Mouse (Mus musculus): ENCODE data around the gene Diablo. TPM values are rescaled to one million over a fixed set of nuclear protein-coding genes. Genes with fewer than 3 reads are reported as not detected.

Gene Diablo
- 133 and 137 TPM in 2 replicates for polyA plus RNA-seq (2015; fragmentation: Nextera tagmentation; extraction: Ambion mirVana)

DNA sequence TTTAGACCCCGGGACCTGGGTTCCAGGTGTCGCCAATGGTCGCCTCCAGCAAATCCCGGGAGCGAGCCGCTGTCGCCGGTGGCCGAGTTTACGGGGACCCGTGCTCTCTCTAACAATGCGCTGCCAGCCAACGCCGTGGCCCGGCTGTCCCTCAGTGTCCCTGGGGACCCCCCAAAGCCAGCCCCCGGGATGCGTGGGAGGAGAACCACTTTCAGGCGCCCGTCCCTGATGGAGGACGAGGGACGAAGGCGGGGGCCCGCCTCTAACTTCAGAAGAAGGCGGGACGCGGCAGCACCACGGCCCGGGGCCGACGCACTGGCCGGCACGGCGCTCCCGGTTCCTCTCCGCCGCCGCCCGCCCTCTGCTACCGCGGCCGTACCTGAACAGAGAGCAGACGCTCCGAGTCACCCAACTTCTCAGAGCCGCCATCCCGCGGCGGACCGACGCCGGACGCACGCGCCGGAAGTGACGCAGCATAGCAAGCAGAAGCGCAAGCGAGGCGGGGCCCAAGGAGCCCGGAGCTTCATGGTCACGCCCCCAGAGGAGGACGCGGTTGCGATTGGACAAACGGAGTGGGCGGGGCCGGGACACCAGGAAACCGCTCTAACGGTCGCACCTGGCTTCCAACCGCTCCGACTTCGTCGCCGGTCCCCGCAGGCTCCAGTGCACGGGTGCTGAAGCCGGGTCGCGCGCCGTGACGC is at the start of gene Diablo:
TSS of gene Diablo (minus strand) at position 485 of the 701 bp plus-strand sequence.
- Histone ChIP-seq H3K27ac (peak within 1 kb of the TSS; percentile 60; the same call in 1 of the 2 replicates), H3K36me3 (ENCODE audit: poor library complexity, severe bottlenecking) (peaks cover 24% of the 10 kb centered on the region), H3K4me1 (peaks cover 27% of the 10 kb centered on the region), H3K9ac (peak within 1 kb of the TSS; percentile 83), H3K4me2 (peak within 1 kb of the TSS; percentile 92), H3K4me3 (peak within 1 kb of the TSS; percentile 92), H3K9me3 (replicated peaks) (no peaks in the 10 kb centered on the region), H3K27me3 (no peaks in the 10 kb centered on the region)
- WGBS: under 1% methylated on average over 78 of the region's 82 CpGs
- ATAC-seq: peak; percentile 98

DNA sequence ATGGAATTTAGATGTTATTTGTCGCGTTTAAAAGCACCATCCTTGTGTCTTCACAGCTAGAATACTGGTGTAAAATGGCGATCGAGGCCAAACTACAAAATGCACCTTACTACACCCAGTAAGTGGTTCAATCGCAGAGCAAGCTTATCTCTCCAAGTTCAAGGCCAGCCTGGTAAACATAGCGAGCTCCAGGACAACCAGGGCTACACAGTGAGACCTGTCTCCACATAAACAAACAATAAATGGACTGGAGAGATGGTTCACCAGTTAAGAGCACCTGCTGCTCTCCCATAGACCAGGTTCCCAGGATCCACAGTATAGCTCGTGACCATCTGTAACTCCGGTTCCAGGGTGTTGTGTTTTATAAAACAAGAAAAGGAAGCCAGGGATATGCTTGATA is 49.4 kb upstream of the Diablo start:
- H3K27ac ChIP-seq: no peak overlapping the region
- H3K4me3 ChIP-seq: peak overlapping the region; percentile 94
- 66% methylated on average over 8 of the region's 8 CpGs for WGBS

DNA sequence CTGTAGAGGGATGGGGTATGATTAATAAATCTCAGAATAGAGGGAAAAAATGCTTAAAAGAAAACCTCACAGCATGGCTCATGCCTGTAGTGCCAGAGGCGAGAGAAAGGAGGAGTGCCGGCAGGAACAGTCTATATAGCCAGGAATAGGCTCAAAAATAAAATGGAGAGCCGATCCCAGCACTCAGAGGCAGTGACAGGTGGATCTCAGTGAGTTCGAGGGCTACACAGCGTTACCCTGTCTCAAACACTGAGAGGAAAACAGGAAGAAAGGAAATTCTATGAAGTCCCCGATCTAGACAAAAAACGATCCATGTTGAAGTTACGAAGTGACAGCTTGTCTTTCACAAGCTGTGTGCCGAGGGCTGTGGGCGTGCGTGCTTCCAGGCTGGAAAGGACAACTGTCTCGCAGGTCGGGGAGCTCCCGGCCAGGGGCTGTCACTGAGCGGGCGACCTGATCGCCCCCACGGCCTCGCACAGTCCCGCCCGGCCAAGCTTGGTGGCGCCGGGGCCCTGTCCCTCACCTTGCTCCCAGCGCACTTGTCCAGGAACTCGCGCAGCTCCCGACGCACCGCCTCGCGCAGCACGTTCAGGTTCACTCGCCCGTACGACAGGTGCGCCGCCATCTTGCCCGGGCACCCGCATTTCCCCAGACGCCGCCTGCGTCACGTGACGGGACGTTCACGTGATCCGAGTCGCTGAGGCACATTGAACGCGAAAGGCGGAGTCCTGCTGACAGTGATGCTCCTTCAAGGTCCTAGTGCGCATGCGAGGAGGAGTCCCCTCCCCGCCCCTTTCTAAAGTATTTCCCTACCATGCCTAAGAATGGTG is 48.6 kb upstream of the Diablo start, which contains the start of gene Vps33a:
TSS of gene Vps33a (minus strand) at position 682 of the 830 bp plus-strand sequence.
- Histone ChIP-seq H3K27me3 (no peaks in the 10 kb centered on the region), H3K4me1 (peaks cover 12% of the 10 kb centered on the region), H3K9me3 (replicated peaks) (no peaks in the 10 kb centered on the region), H3K4me2 (peak within 1 kb of the TSS; percentile 84), H3K4me3 (peak within 1 kb of the TSS; percentile 94), H3K36me3 (ENCODE audit: poor library complexity, severe bottlenecking) (peaks cover 39% of the 10 kb centered on the region), H3K27ac (peak within 1 kb of the TSS; percentile 73; the same call in 1 of the 2 replicates), H3K9ac (peak within 1 kb of the TSS; percentile 88)
- WGBS: under 1% methylated on average over 54 of the region's 54 CpGs
- ATAC-seq: peak; percentile 93

More for the DNA sequence above, 49.4 kb upstream of the Diablo start:
- peaks cover 12% of the 10 kb centered on the region for H3K4me1 ChIP-seq
- peak overlapping the region; percentile 84 for H3K4me2 ChIP-seq
- 0 out of 2 replicates have a peak overlapping the region, but pooled peaks have one; percentile 8 for H3K9ac ChIP-seq
- no peaks in the 10 kb centered on the region for H3K27me3 ChIP-seq
- no peaks in the 10 kb centered on the region for H3K9me3 ChIP-seq (replicated peaks)
- ATAC-seq: peak; percentile 47
- peaks cover 39% of the 10 kb centered on the region for H3K36me3 ChIP-seq (ENCODE audit: poor library complexity, severe bottlenecking)

DNA sequence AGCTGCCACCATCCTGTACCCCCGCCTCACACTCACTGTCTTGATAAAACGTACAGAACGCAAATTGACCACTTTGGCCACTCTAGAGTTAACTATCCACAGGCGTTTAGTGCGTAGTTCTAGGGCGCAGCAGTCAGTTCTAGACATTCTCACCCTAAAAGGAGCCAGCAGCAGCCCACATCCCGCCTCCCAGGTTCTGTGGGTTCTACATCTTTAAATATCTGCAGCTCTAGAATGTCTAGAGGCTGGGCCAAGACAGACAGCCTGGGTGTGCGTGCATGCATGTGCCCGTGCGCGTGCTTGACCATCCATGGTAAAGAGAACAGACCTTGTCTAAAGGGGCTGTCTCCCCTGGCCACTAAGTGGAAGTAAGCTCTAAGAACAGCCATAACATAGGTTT is 37.2 kb upstream of the Diablo start:
- peaks cover 96% of the 10 kb centered on the region for H3K36me3 ChIP-seq (ENCODE audit: poor library complexity, severe bottlenecking)

DNA sequence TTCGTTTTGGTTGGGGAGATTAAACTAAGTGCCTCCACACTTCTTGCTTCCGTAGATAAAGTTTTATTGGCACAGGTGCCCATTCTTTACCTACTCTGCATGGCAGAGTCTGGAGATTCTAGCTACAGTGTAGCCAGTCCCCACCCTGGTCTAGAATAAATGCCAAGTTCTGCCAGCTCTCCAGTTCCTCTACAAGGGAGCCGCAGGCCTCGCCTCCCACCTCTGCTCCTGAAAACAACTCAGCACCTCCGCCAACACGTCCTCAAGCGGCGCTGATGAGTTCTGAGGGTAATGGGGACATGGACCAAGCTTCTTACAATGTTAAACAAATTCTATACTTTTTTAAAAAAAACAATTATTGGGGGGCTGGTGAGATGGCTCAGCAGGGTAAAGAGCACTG is 35.6 kb upstream of the Diablo start:
- H3K9ac ChIP-seq: no peak overlapping the region
- H3K27me3 ChIP-seq: no peaks in the 10 kb centered on the region
- H3K4me1 ChIP-seq: no peaks in the 10 kb centered on the region
- H3K36me3 ChIP-seq (ENCODE audit: poor library complexity, severe bottlenecking): peaks cover 92% of the 10 kb centered on the region
- no peak for ATAC-seq
- no peak overlapping the region for H3K27ac ChIP-seq
- 94% methylated on average over 8 of the region's 8 CpGs for WGBS
- no peak overlapping the region for H3K4me3 ChIP-seq
- no peak overlapping the region for H3K4me2 ChIP-seq
- no peaks in the 10 kb centered on the region for H3K9me3 ChIP-seq (replicated peaks)

More for the DNA sequence above, 37.2 kb upstream of the Diablo start:
- Histone ChIP-seq H3K9me3 (replicated peaks) (no peaks in the 10 kb centered on the region), H3K9ac (no peak overlapping the region), H3K27ac (no peak overlapping the region), H3K4me3 (no peak overlapping the region), H3K4me1 (no peaks in the 10 kb centered on the region), H3K4me2 (no peak overlapping the region), H3K27me3 (no peaks in the 10 kb centered on the region)
- WGBS: 91% methylated on average over 11 of the region's 11 CpGs
- no peak for ATAC-seq

DNA sequence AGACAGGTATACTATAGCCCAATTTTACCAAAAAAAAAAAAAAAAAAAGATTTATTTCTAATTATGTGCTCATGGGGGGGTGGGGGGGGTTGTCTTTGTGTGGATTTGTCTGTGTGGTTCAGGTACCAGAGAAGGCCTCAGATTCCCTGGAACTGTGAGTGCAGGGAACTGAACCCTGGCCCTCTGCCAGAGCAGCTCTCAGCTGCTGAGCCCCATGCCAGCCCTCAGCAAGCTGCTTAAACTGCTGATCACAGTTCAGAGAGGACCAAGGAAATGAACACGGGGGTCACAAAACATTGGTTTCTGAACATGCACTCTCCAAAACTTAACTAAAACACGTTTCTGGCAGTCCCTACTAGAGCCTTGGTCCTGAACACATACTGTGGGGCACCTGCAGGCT is 32.5 kb upstream of the Diablo start:
- Histone ChIP-seq H3K36me3 (ENCODE audit: poor library complexity, severe bottlenecking) (peaks cover 67% of the 10 kb centered on the region), H3K4me2 (no peak overlapping the region), H3K4me1 (no peaks in the 10 kb centered on the region), H3K4me3 (no peak overlapping the region), H3K27me3 (no peaks in the 10 kb centered on the region), H3K9ac (no peak overlapping the region), H3K27ac (no peak overlapping the region), H3K9me3 (replicated peaks) (no peaks in the 10 kb centered on the region)
- WGBS: 77% methylated on average over 2 of the region's 2 CpGs
- ATAC-seq: no peak

DNA sequence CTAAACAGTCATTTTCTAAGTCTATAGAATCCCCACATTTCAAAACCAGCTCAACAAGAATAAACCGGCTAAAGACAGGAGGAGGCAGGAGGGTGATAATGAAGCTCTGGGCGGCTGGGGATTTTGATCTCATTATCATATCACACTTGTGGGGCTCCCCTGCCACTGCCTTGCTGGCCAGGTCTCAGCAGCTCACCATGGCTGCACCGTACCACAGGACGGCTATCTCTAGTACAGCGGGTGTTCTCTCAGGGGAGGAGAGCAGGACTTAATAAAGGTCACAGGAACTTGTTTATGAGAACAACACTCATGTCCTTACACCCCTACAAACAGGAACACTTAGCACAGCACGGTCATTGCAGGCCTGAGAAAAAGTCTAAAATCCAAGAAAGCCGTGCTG is 31.7 kb upstream of the Diablo start:
- Histone ChIP-seq H3K36me3 (ENCODE audit: poor library complexity, severe bottlenecking) (peaks cover 60% of the 10 kb centered on the region), H3K9ac (no peak overlapping the region), H3K27ac (no peak overlapping the region), H3K9me3 (replicated peaks) (no peaks in the 10 kb centered on the region), H3K4me1 (no peaks in the 10 kb centered on the region), H3K27me3 (no peaks in the 10 kb centered on the region), H3K4me2 (no peak overlapping the region), H3K4me3 (no peak overlapping the region)
- no peak for ATAC-seq
- 93% methylated on average over 7 of the region's 7 CpGs for WGBS

DNA sequence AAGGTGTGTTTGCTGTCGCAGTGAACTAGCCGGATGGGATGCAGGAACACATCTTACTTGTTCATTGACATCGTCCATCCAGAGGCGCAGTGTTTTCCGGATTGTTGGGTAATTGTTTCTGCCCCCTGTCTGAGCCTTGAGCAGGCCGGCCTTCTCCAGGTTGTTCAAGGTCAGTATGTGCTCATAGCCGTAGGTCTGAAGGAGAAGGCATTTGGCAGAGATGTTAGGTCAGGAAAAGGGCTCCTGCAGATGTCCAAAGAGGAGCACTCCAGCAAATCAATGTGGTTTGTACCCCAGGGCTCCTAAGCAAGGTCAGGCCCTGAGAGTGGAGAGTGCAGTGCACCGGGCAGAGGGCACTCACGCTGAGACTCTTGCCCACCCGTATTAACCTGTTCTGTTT is 9.8 kb upstream of the Diablo start:
- Histone ChIP-seq H3K4me3 (no peak overlapping the region), H3K9ac (no peak overlapping the region), H3K27ac (no peak overlapping the region), H3K27me3 (no peaks in the 10 kb centered on the region), H3K9me3 (replicated peaks) (no peaks in the 10 kb centered on the region), H3K4me1 (no peaks in the 10 kb centered on the region), H3K4me2 (no peak overlapping the region), H3K36me3 (ENCODE audit: poor library complexity, severe bottlenecking) (peaks cover 87% of the 10 kb centered on the region)
- 92% methylated on average over 10 of the region's 10 CpGs for WGBS
- ATAC-seq: no peak

DNA sequence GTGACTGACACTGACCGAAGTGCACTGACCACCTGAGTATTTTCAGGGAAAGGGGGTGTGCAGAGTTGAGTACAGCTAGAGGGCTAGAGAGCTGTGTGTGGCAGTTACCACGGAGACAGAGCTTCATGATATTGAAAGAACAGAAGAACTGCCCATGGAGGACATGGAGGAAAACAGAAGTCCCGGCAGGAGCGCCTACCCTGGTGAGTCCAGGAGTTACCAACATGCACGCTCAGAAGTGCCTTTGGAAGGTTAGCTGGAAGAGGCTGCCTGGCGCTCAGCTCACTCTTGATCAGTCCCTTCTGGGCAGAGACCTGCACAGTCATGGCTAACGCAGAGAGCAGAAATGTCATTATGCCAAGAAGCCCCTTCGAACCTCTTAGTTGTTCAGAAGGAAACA is 6.1 kb upstream of the Diablo start:
- Histone ChIP-seq H3K9ac (no peak overlapping the region), H3K4me1 (no peaks in the 10 kb centered on the region; the same call in 1 of the 2 replicates), H3K4me3 (no peak overlapping the region), H3K27ac (no peak overlapping the region), H3K36me3 (ENCODE audit: poor library complexity, severe bottlenecking) (peaks cover 76% of the 10 kb centered on the region), H3K9me3 (replicated peaks) (no peaks in the 10 kb centered on the region), H3K4me2 (no peak overlapping the region), H3K27me3 (no peaks in the 10 kb centered on the region)
- 90% methylated on average over 8 of the region's 8 CpGs for WGBS
- no peak for ATAC-seq

DNA sequence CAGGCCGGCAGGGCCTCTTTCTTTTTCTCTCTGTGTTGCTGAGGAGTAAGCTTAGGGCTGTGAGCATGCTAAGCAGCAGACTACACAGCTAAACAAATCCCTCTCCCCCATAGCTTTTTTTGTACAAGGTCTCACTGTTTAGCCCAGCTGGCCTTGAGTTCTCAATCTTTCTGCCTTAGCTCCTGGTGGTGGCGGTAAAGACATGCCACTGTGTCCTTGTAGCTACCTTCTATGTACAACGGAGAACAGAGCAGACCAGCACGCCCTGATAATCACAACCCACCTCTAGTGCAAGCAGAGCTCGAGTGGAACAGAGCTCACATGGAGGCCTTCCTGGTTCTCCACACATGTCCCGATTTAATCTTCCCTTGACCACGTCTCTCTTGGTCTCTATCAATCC is 4.7 kb upstream of the Diablo start:
- ATAC-seq: no peak

DNA sequence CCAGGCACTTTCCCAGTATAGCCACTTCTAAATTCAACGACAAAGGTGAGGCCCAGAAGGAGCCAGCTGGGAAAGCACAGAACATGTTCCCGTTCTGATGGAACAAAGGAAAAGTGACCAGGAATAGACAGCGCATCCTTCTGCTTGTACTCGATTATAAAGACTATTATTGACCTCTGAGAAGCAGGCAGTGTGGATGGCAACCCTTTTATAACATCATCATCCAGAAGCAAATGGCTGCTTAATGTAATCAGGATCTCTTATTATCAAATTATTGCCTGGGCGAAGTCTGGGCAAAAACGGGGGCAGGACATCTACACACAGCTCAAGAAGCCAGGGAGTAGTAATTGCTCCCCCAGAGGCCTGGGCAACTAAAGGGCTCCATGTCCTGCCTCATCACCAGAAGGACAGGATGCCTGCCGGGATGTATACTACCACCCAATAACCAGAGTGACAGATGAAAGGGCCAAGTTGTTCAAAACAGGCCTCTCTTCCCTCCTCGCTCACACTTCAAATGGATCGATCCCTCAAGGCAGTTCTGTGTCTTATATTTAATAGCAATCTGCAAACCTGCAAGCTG is 2.0 kb upstream of the Diablo start:
- no peak for ATAC-seq
- Histone ChIP-seq H3K4me1 (peaks cover 27% of the 10 kb centered on the region), H3K9ac (no peak overlapping the region), H3K4me3 (no peak overlapping the region), H3K27ac (no peak overlapping the region), H3K36me3 (ENCODE audit: poor library complexity, severe bottlenecking) (peaks cover 36% of the 10 kb centered on the region), H3K4me2 (no peak overlapping the region), H3K27me3 (no peaks in the 10 kb centered on the region), H3K9me3 (replicated peaks) (no peaks in the 10 kb centered on the region)
- WGBS: 90% methylated on average over 9 of the region's 9 CpGs

More for the DNA sequence above, 4.7 kb upstream of the Diablo start:
- WGBS: 75% methylated on average over 7 of the region's 7 CpGs
- Histone ChIP-seq H3K4me3 (no peak overlapping the region), H3K4me2 (no peak overlapping the region), H3K4me1 (peaks cover 7% of the 10 kb centered on the region), H3K27ac (no peak overlapping the region), H3K36me3 (ENCODE audit: poor library complexity, severe bottlenecking) (peaks cover 62% of the 10 kb centered on the region), H3K27me3 (no peaks in the 10 kb centered on the region), H3K9me3 (replicated peaks) (no peaks in the 10 kb centered on the region), H3K9ac (no peak overlapping the region)

DNA sequence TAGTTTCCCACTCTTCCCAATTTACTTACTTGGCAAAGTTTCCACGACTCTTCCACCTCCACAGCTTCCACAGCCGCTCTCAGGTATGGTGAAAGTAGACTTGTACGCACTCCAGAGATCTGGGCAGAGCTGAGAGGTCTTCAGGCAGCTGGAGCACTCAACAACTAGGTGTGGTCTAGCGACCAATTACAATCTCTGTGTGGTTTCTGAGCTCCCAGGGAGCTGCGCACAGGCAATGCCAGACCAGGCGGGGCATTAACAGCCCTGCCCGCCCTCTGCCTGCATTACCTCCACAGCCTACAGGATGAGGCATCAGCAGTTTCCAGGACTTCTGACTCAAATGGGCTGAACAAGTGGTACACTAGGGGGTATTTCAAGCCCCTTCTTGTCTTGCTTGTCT is 1.3 kb upstream of the Diablo start, which contains the start of gene Gm49027:
TSS of gene Gm49027 (minus strand) at position 208 of the 400 bp plus-strand sequence.
- Histone ChIP-seq H3K27ac (peak within 1 kb of the TSS; percentile 60; the same call in 1 of the 2 replicates), H3K9ac (peak within 1 kb of the TSS; percentile 64), H3K4me1 (peaks cover 27% of the 10 kb centered on the region), H3K4me3 (peak within 1 kb of the TSS; percentile 92), H3K27me3 (no peaks in the 10 kb centered on the region), H3K9me3 (replicated peaks) (no peaks in the 10 kb centered on the region), H3K36me3 (ENCODE audit: poor library complexity, severe bottlenecking) (peaks cover 28% of the 10 kb centered on the region), H3K4me2 (peak within 1 kb of the TSS; percentile 92)
- ATAC-seq: no peak
- 83% methylated on average over 7 of the region's 7 CpGs for WGBS

Measured in forebrain, embryonic 13.5 days (tissue).